Mouse (Mus musculus): ENCODE results near the gene Dennd2a. TPM values are rescaled to one million over a fixed set of nuclear protein-coding genes. Genes with fewer than 3 reads are reported as not detected.

The Dennd2a gene
- 14.2 and 14.6 TPM in 2 replicates for polyA plus RNA-seq (2015; fragmentation: Nextera tagmentation; extraction: Ambion mirVana)

DNA sequence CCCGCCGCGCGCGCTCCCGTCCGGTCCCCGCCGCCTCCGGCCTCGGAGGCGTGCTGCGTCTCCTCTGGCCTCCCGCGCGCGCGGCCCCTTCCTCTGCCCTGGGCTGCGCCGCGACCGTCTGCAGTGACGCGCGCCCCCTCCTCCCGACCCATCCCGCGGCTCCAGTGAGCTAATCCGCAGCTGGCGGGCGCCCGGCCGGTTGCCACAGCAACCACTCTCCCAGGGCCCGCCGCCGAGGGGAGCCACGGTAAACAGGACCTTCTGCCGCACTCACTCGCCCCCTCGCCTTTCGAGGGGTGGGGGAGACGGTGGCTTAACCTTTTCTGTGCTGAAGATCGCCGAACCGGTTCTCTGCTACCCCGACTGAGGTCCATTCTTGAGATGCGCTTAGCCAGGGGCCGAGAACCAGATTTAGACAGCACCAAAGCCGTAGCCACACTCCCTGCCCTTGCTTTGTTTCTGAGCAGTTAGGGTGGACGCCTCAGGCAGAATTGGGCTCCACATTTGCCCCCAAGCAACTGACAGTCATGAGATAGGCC, at the start of gene Dennd2a:
Gene Dennd2a (minus strand): TSS at position 145 of the 539 bp plus-strand sequence.
- peak; percentile 96 for ATAC-seq (replicated peaks)
- H3K9ac ChIP-seq (replicated peaks), result peak within 1 kb of the TSS; percentile 75
- peaks cover 41% of the 10 kb centered on the region for H3K4me1 ChIP-seq
- H3K4me2 ChIP-seq (replicated peaks), result peak within 1 kb of the TSS; percentile 69
- no peaks in the 10 kb centered on the region for H3K36me3 ChIP-seq
- H3K27ac ChIP-seq (replicated peaks), result peak within 1 kb of the TSS; percentile 88
- peak within 1 kb of the TSS; percentile 85 for H3K4me3 ChIP-seq
- no peaks in the 10 kb centered on the region for H3K9me3 ChIP-seq
- WGBS, result under 1% methylated on average over 50 of the region's 50 CpGs
- H3K27me3 ChIP-seq, result no peaks in the 10 kb centered on the region

DNA sequence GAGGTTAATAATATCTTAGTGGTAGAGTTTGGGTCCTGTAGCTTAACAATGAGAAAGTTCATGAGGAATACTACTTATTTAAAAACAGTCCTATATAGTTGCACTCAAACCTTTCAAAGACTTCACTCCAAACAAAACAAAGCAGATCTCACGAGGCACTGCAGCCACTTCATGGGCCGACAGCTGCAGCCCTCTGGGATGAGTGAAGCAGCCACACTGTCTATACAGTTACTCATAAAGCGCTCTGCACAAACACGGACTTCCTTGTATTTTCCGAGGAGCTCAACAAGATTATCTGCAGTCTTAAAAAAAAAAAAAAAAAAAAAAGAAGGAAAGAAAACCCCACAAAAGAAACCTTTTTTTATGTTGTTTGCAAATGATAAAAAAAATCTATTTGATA, 49.7 kb upstream of the Dennd2a start:
- Histone ChIP-seq H3K36me3 (peaks cover 11% of the 10 kb centered on the region), H3K27me3 (no peaks in the 10 kb centered on the region), H3K4me2 (replicated peaks) (no peak overlapping the region), H3K27ac (replicated peaks) (no peak overlapping the region), H3K4me3 (no peak overlapping the region), H3K9me3 (no peaks in the 10 kb centered on the region), H3K9ac (replicated peaks) (no peak overlapping the region), H3K4me1 (no peaks in the 10 kb centered on the region)
- ATAC-seq (replicated peaks), result no peak
- WGBS, result 79% methylated on average over 5 of the region's 5 CpGs

DNA sequence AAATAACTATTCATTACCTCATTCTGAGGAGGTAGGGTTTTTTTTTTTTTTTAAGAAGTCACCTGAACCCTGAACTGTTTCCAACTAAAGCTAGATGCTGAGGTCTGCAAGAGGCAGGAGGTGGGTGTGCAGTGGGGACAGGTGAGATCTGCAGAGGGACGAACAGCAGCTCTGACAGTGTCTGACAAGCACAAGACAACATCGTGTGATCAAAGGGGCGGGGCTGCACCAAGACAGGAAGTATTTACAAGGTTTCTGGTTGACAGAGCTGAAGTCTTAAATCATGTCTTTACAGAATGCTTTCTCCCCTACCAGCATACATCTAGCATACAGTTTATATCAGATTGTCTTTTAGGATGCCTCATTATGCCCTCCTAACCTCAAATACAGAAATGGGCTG, 49.2 kb upstream of the Dennd2a start:
- Histone ChIP-seq H3K4me2 (replicated peaks) (no peak overlapping the region), H3K27ac (replicated peaks) (no peak overlapping the region), H3K36me3 (peaks cover 12% of the 10 kb centered on the region), H3K4me1 (no peaks in the 10 kb centered on the region), H3K9me3 (no peaks in the 10 kb centered on the region), H3K27me3 (no peaks in the 10 kb centered on the region), H3K9ac (replicated peaks) (no peak overlapping the region), H3K4me3 (no peak overlapping the region)
- ATAC-seq (replicated peaks), result no peak
- 78% methylated on average over 3 of the region's 3 CpGs for WGBS

DNA sequence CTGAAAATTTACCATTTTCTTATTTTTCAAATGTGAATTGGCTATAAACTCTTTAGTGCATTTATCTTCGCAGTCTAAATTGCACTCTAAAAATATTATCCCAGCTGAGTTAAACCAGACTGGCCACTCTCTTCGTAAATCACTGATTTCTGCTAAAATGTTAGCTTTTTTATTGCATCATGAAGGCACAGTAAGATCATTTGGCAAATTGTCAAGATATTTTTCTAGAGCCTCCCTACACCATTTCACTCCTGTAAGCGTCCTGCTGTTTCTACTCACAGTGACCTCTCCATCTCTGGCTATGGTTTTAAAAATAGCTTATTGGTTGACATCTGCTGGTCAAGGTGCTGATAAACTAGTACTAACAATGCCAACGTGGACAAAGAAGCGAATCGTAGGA, 48.4 kb upstream of the Dennd2a start:
- ATAC-seq (replicated peaks), result no peak
- Histone ChIP-seq H3K36me3 (peaks cover 16% of the 10 kb centered on the region), H3K9ac (replicated peaks) (no peak overlapping the region), H3K9me3 (no peaks in the 10 kb centered on the region), H3K4me3 (no peak overlapping the region), H3K27ac (replicated peaks) (no peak overlapping the region), H3K4me2 (replicated peaks) (no peak overlapping the region), H3K27me3 (no peaks in the 10 kb centered on the region), H3K4me1 (no peaks in the 10 kb centered on the region)
- 90% methylated on average over 6 of the region's 6 CpGs for WGBS

DNA sequence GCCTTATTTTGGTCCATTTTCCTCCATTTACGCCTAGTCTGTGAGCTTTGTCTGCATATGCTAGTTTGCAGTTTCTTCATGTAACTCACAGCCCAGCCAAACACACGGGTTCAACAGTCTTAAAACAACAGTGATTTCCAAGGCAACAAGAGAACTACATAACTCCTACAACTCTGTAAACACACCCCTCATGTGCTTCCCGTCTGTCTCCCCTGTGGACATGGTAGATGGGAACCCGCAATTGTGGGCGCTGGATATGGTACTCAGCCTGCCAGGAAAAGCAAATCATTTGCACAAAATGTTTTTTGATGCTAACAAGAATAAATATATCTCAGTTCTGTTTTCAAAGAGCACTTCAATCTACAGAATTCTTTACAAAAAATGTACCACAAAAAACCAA, 46.9 kb upstream of the Dennd2a start:
- ATAC-seq (replicated peaks), result no peak
- Histone ChIP-seq H3K36me3 (peaks cover 24% of the 10 kb centered on the region), H3K4me3 (no peak overlapping the region), H3K4me2 (replicated peaks) (no peak overlapping the region), H3K9ac (replicated peaks) (no peak overlapping the region), H3K27me3 (no peaks in the 10 kb centered on the region), H3K27ac (replicated peaks) (no peak overlapping the region), H3K4me1 (no peaks in the 10 kb centered on the region), H3K9me3 (no peaks in the 10 kb centered on the region)
- WGBS, result 89% methylated on average over 5 of the region's 5 CpGs

DNA sequence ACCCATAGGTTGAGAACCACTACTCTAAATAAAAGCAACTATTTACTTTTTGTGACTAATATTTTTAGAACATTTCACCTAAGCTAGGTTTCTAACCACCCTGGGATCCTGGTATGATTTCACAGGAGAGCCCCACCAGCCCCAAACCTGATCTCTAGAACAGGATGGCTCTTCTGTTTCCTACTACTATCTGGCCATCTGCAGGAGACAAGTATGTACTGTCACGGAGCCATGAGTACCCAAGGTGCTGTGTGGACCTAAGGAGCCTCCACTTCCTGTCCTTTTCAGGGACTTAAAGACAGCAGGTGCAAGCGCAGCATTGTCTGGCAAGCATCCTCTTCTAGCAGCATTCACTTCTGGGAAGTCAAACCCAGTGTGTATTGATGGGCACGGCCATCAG, 44.2 kb upstream of the Dennd2a start:
- no peaks in the 10 kb centered on the region for H3K9me3 ChIP-seq
- peaks cover 33% of the 10 kb centered on the region for H3K36me3 ChIP-seq
- no peak overlapping the region for H3K9ac ChIP-seq (replicated peaks)
- WGBS, result 83% methylated on average over 3 of the region's 3 CpGs
- no peaks in the 10 kb centered on the region for H3K4me1 ChIP-seq
- H3K4me2 ChIP-seq (replicated peaks), result no peak overlapping the region
- H3K27ac ChIP-seq (replicated peaks), result no peak overlapping the region
- ATAC-seq (replicated peaks), result no peak
- no peak overlapping the region for H3K4me3 ChIP-seq
- no peaks in the 10 kb centered on the region for H3K27me3 ChIP-seq

DNA sequence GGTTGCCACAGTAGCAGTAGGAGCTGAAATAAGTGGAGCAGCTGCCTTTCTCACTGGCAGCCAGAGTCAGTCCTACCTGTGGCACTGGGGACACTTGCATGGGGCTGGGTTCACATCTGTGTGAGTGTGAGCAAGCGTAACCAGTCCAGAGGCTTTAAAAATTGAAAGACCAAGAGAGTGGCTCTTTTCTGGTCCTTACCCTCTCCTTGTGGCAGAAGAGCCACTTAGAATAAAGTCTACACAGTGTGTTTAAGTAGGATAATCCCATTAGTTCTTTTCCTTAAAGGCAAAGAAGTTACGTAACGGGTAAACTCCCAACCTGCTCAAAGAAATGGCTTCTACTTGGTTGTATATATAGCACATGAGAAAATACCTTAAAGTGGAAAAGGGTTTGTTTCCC, 43.2 kb upstream of the Dennd2a start:
- Histone ChIP-seq H3K4me2 (replicated peaks) (no peak overlapping the region), H3K36me3 (peaks cover 33% of the 10 kb centered on the region), H3K27ac (replicated peaks) (no peak overlapping the region), H3K27me3 (no peaks in the 10 kb centered on the region), H3K4me1 (no peaks in the 10 kb centered on the region), H3K4me3 (no peak overlapping the region), H3K9ac (replicated peaks) (no peak overlapping the region), H3K9me3 (no peaks in the 10 kb centered on the region)
- no peak for ATAC-seq (replicated peaks)
- WGBS, result 86% methylated on average over 3 of the region's 3 CpGs

DNA sequence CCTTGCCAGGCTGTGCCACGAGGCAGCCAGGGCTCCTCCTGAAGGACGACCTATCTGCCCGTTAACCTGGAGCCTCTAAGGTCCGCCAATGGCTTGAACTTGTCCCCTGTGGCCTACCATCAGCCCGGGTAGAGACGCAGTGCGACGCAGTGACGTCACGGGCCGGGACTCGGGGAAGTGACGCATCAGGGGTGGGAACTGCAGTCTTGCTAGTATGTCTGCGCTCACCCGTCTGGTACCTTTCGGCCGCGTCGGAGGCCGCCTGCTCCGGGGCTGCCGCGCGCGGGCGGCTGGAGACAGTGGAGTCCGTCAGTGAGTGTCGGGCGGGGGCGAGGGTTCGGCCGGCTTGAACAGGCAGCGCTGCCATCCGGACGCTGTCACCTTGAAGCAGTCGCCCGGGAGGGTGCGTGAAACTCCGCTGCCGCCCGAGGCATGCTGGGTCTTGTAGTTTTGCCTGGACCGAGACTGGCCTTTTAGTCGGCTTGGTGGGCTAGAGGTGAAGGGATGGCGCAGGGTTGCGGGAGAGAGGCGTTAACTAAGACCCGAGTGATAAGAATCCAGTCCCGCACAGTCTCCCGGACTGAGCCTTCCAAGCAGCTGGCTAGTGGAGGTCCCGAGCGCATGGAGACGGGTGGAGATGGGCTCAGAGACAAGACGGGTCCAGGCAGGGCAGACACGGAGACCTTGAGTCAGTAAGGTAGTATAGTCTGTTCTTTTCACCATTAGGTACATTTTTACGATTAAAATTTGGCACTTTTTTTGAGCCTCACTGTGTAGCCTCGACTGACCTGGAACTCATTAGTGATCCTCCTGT, 34.9 kb upstream of the Dennd2a start, which contains the start of gene Ndufb2:
Gene Ndufb2 (plus strand): TSS at position 174 of the 814 bp plus-strand sequence.
- Histone ChIP-seq H3K27ac (replicated peaks) (peak within 1 kb of the TSS; percentile 94), H3K27me3 (no peaks in the 10 kb centered on the region), H3K36me3 (peaks cover 18% of the 10 kb centered on the region), H3K9ac (replicated peaks) (peak within 1 kb of the TSS; percentile 84), H3K4me3 (peak within 1 kb of the TSS; percentile 84), H3K4me1 (peaks cover 16% of the 10 kb centered on the region), H3K4me2 (replicated peaks) (peak within 1 kb of the TSS; percentile 88), H3K9me3 (no peaks in the 10 kb centered on the region)
- ATAC-seq (replicated peaks), result peak; percentile 98
- under 1% methylated on average over 56 of the region's 56 CpGs for WGBS

DNA sequence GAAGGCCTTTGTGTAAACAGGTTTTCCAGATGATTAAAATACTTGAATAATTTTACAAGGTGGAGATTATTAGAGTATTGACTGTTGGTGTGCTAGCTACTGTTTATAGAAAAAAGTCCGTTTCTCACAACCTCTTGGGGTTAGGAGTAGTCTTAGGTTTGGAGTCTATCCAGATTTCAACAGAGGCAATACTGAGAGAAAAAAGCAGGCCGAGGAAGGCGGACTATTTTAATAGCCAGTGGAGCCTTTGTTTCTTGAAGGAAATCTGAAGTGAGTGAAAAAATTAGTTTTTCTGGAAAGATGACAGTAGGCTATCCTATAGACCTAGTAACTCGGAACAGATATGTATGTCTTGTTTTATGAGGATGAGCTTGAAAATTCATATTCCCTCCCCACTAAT, 33.8 kb upstream of the Dennd2a start:
- peaks cover 16% of the 10 kb centered on the region for H3K4me1 ChIP-seq
- H3K9me3 ChIP-seq, result no peaks in the 10 kb centered on the region
- no peak overlapping the region for H3K4me3 ChIP-seq
- no peak overlapping the region for H3K27ac ChIP-seq (replicated peaks)
- no peak for ATAC-seq (replicated peaks)
- H3K36me3 ChIP-seq, result peaks cover 28% of the 10 kb centered on the region
- WGBS, result 96% methylated on average over 4 of the region's 4 CpGs
- no peaks in the 10 kb centered on the region for H3K27me3 ChIP-seq
- H3K4me2 ChIP-seq (replicated peaks), result no peak overlapping the region
- no peak overlapping the region for H3K9ac ChIP-seq (replicated peaks)

DNA sequence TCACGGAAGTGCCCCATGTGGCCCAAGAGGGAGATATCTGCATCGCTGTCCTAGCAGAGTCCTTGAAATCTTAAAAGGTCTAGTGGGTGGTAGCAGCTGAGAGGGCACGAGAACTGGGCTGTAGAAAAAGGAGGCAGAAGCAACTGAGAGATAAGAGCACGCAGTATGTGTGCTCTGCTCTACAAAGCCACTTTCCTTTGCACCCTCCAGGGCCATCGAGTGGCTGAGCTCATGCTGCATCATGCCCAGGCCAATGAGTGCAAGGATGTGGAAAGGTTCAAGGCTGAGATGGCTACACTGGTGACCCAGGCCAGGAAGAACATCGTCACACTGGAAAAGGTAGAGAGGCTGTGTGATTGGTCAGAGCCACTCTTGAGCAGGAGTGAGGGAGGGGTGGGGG, 27.9 kb upstream of the Dennd2a start, which contains the start of gene Gm42420:
Gene Gm42420 (plus strand): TSS at position 237 of the 400 bp plus-strand sequence.
- 93% methylated on average over 6 of the region's 6 CpGs for WGBS
- H3K9me3 ChIP-seq, result no peaks in the 10 kb centered on the region
- peaks cover 69% of the 10 kb centered on the region for H3K36me3 ChIP-seq

DNA sequence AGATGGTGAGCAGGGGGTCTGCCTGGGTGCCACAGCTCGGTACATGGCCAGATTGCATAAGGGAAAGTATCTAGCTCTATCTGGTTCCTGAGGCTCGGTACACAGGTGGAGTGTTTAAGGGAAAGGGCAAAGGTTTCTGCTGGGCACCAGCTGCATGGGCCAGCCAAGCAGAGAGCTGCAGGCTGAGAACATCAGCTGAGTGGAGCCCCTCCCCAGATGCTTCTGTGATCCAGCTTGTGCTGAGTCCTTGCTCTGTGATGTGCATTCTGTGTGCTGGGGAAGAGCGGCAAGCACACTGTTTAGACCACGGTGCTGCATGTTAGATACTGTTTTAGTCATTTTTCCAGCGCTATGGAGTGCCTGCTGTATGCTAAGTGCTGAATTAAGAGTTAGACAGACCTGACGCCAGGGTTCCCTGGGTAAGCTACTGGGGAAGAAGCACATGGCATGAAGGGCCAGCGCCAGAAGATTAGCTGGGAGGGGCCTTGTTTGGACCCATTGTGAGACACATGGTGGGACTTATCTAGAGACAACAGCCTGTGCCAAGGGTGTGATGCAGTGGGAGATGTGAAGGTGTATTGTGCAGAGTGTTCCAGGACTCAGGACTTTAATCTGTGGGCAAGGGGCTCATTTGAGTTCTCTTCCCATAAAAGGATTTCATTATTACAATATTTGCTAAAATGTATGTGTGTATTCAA, 23.6 kb upstream of the Dennd2a start:
- no peaks in the 10 kb centered on the region for H3K4me1 ChIP-seq
- no peak overlapping the region for H3K4me2 ChIP-seq (replicated peaks)
- ATAC-seq (replicated peaks), result no peak
- peaks cover 51% of the 10 kb centered on the region for H3K36me3 ChIP-seq
- H3K4me3 ChIP-seq, result no peak overlapping the region
- H3K27me3 ChIP-seq, result no peaks in the 10 kb centered on the region
- no peak overlapping the region for H3K9ac ChIP-seq (replicated peaks)
- no peaks in the 10 kb centered on the region for H3K9me3 ChIP-seq
- H3K27ac ChIP-seq (replicated peaks), result no peak overlapping the region
- 77% methylated on average over 7 of the region's 7 CpGs for WGBS

More for the DNA sequence above, 27.9 kb upstream of the Dennd2a start, which contains the start of gene Gm42420:
- no peaks in the 10 kb centered on the region for H3K4me1 ChIP-seq
- H3K4me2 ChIP-seq (replicated peaks), result no peak within 1 kb of the TSS
- H3K27me3 ChIP-seq, result no peaks in the 10 kb centered on the region
- no peak for ATAC-seq (replicated peaks)
- H3K9ac ChIP-seq (replicated peaks), result no peak within 1 kb of the TSS
- no peak within 1 kb of the TSS for H3K27ac ChIP-seq (replicated peaks)
- H3K4me3 ChIP-seq, result no peak within 1 kb of the TSS

DNA sequence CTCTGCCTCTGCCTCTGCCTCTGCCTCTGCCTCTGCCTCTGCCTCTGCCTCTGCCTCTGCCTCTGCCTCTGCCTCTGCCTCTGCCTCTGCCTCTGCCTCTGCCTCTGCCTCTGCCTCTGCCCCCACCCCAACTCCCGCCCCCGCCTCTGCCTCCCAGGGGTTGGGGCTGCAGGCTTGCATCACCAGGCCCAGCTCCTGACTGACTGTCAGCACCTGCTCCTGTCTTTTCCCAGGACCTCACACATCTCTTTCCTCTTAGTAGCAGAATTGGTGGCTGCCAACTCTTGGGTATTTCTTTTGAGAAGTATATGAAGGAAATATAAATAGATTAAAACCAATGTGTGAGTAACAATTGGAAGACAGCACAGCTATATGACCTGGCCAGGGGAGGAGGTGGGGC, 22.9 kb upstream of the Dennd2a start:
- no peak for ATAC-seq (replicated peaks)
- Histone ChIP-seq H3K4me3 (no peak overlapping the region), H3K36me3 (peaks cover 48% of the 10 kb centered on the region), H3K4me1 (no peaks in the 10 kb centered on the region), H3K4me2 (replicated peaks) (no peak overlapping the region), H3K9me3 (no peaks in the 10 kb centered on the region), H3K9ac (replicated peaks) (no peak overlapping the region), H3K27ac (replicated peaks) (no peak overlapping the region), H3K27me3 (no peaks in the 10 kb centered on the region)
- WGBS, result 89% methylated on average over 2 of the region's 2 CpGs
